8 mouse cellular contexts compared by ENCODE assay signal in the genomic region with DNA sequence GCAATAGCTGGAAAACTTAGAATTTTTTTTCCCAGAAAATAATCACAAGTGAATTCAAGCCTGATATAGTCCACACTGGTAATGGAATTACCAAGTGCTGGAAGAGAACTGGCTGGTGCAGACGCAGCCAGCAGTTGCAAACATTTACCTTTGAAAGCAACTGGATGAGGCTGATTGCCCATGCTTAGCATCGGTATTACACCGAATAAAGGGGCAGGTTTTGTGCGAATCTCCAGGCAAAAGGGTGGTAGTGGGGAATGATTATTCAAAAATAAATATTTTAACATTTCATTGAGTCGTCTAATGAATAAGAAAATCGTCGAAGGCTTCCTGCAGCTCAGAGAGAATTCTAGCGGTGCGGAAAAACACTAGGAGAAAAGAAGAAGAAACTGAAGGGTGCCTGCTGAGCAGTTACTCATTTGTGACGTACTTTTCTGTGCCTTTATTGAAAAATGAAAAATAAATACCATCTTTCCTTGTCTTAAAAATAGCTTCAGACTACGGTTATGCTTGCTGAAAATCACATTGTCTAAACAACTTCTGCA. TPM values are rescaled to one million over a fixed set of nuclear protein-coding genes. Genes with fewer than 3 reads are reported as not detected.
DNase-seq lines count a peak whose midpoint lies in the region; ATAC-seq and TF ChIP-seq lines count a peak whose summit lies in the region.

No protein-coding gene starts in this region.

- no peak overlapping the region for H3K27ac ChIP-seq in kidney, postnatal 0 days
- peak overlapping the region; percentile 86 for H3K27ac ChIP-seq in forebrain, embryonic 10.5 days
- peak overlapping the region; percentile 78; the same call in 1 of the 2 replicates for H3K27ac ChIP-seq in intestine, embryonic 14.5 days (ENCODE audit: low read depth)
- no peak overlapping the region for H3K27ac ChIP-seq in midbrain, embryonic 16.5 days (ENCODE audit: low read length)

- 9% methylated on average over 11 of the region's 11 CpGs for WGBS in kidney, postnatal 0 days
- 2% methylated on average over 11 of the region's 11 CpGs for WGBS in forebrain, embryonic 10.5 days
- WGBS in intestine, embryonic 14.5 days = 5% methylated on average over 11 of the region's 11 CpGs
- WGBS in midbrain, embryonic 16.5 days = 5% methylated on average over 11 of the region's 11 CpGs

- TF ChIP-seq CTCF in kidney, postnatal 0 days (IDR thresholded peaks at IDR 0.05; ENCODE audit: low read depth) = no peak

- H3K4me2 ChIP-seq in kidney, postnatal 0 days (ENCODE audit: low read length) = peak overlapping the region; percentile 84
- H3K4me2 ChIP-seq in intestine, embryonic 14.5 days (ENCODE audit: low read length) = peak overlapping the region; percentile 99
- peak overlapping the region; percentile 98 for H3K4me2 ChIP-seq in midbrain, embryonic 16.5 days (ENCODE audit: low read length)

- H3K9ac ChIP-seq in kidney, postnatal 0 days (ENCODE audit: low read depth, low read length) = peak overlapping the region; percentile 59
- H3K9ac ChIP-seq in intestine, embryonic 14.5 days (ENCODE audit: low read length) = peak overlapping the region; percentile 78
- H3K9ac ChIP-seq in midbrain, embryonic 16.5 days (ENCODE audit: low read depth, low read length) = peak overlapping the region; percentile 69

- ATAC-seq in kidney, postnatal 0 days (replicated peaks; ENCODE audit: low FRiP score, low read depth) = no peak
- no peak for ATAC-seq in intestine, embryonic 14.5 days (replicated peaks; ENCODE audit: low FRiP score, low TSS enrichment, low read depth)
- no peak for ATAC-seq in midbrain, embryonic 16.5 days

- no peaks in the 10 kb centered on the region for H3K27me3 ChIP-seq in kidney, postnatal 0 days (ENCODE audit: insufficient read depth, low read length)
- H3K27me3 ChIP-seq in forebrain, embryonic 10.5 days (ENCODE audit: poor library complexity, severe bottlenecking) = peaks cover 78% of the 10 kb centered on the region
- no peaks in the 10 kb centered on the region for H3K27me3 ChIP-seq in intestine, embryonic 14.5 days (replicated peaks; ENCODE audit: control insufficient read depth, insufficient read depth, low read length)
- H3K27me3 ChIP-seq in midbrain, embryonic 16.5 days (ENCODE audit: control insufficient read depth, insufficient read depth, low read depth, low read length) = peaks cover 11% of the 10 kb centered on the region

- DNase-seq in kidney, postnatal 0 days (ENCODE audit: low spot score) = no peak
- DNase-seq in kidney, postnatal 36 days = no peak
- DNase-seq in forebrain, embryonic 10.5 days (ENCODE audit: extremely low spot score, low spot score) = no peak
- peak; percentile 53 for DNase-seq in intestine, embryonic 14.5 days (ENCODE audit: low spot score)
- no peak for DNase-seq in gastrocnemius, adult 18-20 months (ENCODE audit: low spot score)
- DNase-seq in ovary, postnatal 10 days (ENCODE audit: low spot score) = no peak
- no peak for DNase-seq in adipocyte (ENCODE audit: low spot score)

- no peaks in the 10 kb centered on the region for H3K36me3 ChIP-seq in kidney, postnatal 0 days (ENCODE audit: insufficient read depth, low read length)
- H3K36me3 ChIP-seq in forebrain, embryonic 10.5 days (replicated peaks) = no peaks in the 10 kb centered on the region
- no peaks in the 10 kb centered on the region for H3K36me3 ChIP-seq in intestine, embryonic 14.5 days (ENCODE audit: control insufficient read depth, insufficient read depth, low read length)
- H3K36me3 ChIP-seq in midbrain, embryonic 16.5 days (ENCODE audit: control insufficient read depth, insufficient read depth, low read length) = no peaks in the 10 kb centered on the region

- H3K4me1 ChIP-seq in kidney, postnatal 0 days (replicated peaks; ENCODE audit: insufficient read depth, low read length) = peaks cover 12% of the 10 kb centered on the region; the same call in 1 of the 2 replicates
- H3K4me1 ChIP-seq in forebrain, embryonic 10.5 days = peaks cover 44% of the 10 kb centered on the region
- H3K4me1 ChIP-seq in intestine, embryonic 14.5 days (replicated peaks; ENCODE audit: control insufficient read depth, insufficient read depth, low read length) = peaks cover 35% of the 10 kb centered on the region
- H3K4me1 ChIP-seq in midbrain, embryonic 16.5 days (ENCODE audit: control insufficient read depth, insufficient read depth, low read length) = peaks cover 14% of the 10 kb centered on the region

- H3K4me3 ChIP-seq in kidney, postnatal 0 days (replicated peaks; ENCODE audit: low read depth, low read length) = peak overlapping the region; percentile 37
- H3K4me3 ChIP-seq in forebrain, embryonic 10.5 days = peak overlapping the region; percentile 57
- H3K4me3 ChIP-seq in intestine, embryonic 14.5 days (ENCODE audit: low read depth, low read length) = peak overlapping the region; percentile 52
- peak overlapping the region; percentile 57 for H3K4me3 ChIP-seq in midbrain, embryonic 16.5 days (ENCODE audit: low read depth, low read length)

- H3K9me3 ChIP-seq in kidney, postnatal 0 days (replicated peaks; ENCODE audit: low read length) = no peaks in the 10 kb centered on the region
- H3K9me3 ChIP-seq in forebrain, embryonic 10.5 days = no peaks in the 10 kb centered on the region
- no peaks in the 10 kb centered on the region for H3K9me3 ChIP-seq in intestine, embryonic 14.5 days (ENCODE audit: control insufficient read depth, low read length)
- no peaks in the 10 kb centered on the region for H3K9me3 ChIP-seq in midbrain, embryonic 16.5 days (replicated peaks; ENCODE audit: control insufficient read depth, low read length, poor library complexity, severe bottlenecking)

RNA-seq across cellular contexts. Expression of a gene that starts 7.3 kb away (rescaled TPM):
- polyA plus RNA-seq in kidney, postnatal 0 days (2015; fragmentation: Nextera tagmentation; extraction: Ambion mirVana) = 59.0 and 66.7 TPM in 2 replicates
- 36.1 and 39.6 TPM in 2 replicates for polyA plus RNA-seq in forebrain, embryonic 10.5 days (2016; fragmentation: Nextera tagmentation; extraction: Ambion mirVana)
- 133 and 151 TPM in 2 replicates for polyA plus RNA-seq in intestine, embryonic 14.5 days (2014; fragmentation: Nextera tagmentation; extraction: Ambion mirVana)
- polyA plus RNA-seq in midbrain, embryonic 16.5 days (2015; fragmentation: Nextera tagmentation; extraction: Ambion mirVana) = 34.6 and 35.5 TPM in 2 replicates
- 1 to 10 TPM; 3.6 to 4.0 TPM for total RNA-seq in gastrocnemius, adult 18-20 months (2021)

Comparison
In these comparisons a context has a peak if more than half of its experiments do, and no peak if none do; other contexts are left out.
1. H3K27ac ChIP-seq: peak in forebrain, embryonic 10.5 days (single experiment) and intestine, embryonic 14.5 days (single experiment); none in kidney, postnatal 0 days (single experiment) and midbrain, embryonic 16.5 days (single experiment).
2. Peak in every context shown above with its lines, with median percentiles within 50 percentile points of each other: H3K4me2 ChIP-seq, H3K4me3 ChIP-seq and H3K9ac ChIP-seq.